Mouse (Mus musculus) layer of hippocampus, postnatal 10 days (tissue): Measurements from ENCODE around the gene Hist1h4i. TPM values are rescaled to one million over a fixed set of nuclear protein-coding genes. Genes with fewer than 3 reads are reported as not detected.
A peak's percentile ranks its signal among the peaks of the same experiment; 100 is the strongest.
"Not testable (repeated sequence)": the region's sequence is repeated elsewhere in the genome, so short reads cannot be mapped to it uniquely, and the experiment has no call there.

ENCODE experiments used
- DNase-seq, 2 experiments: peaks; one replicate each; pipeline ENCODE4 v3.0.0; 2021; ENCODE audit warnings: low spot score in 2 of 2
- long read RNA-seq: library from polyadenylated mRNA; stranded (forward); transcript quantifications from one replicate; pipeline ENCODE4 v2.0.0, GENCODE M21; 2023
- total RNA-seq, 2 experiments: library from RNA; stranded (reverse); gene quantifications; 2 replicates each; pipeline ENCODE4 v1.2.3; 2021

Hist1h4i gene
- 10 to 100 TPM; 51.2 to 53.7 TPM for total RNA-seq
- long read RNA-seq, result 0 reads

- peak; percentile 95 to 97 for DNase-seq
Measured at GRCm38 (mm10) chr13:22041142-22041536, at the start of gene Hist1h4i. TSS of gene Hist1h4i (minus strand) at chr13:22041362.

- not testable (repeated sequence) for DNase-seq
Measured at GRCm38 (mm10) chr13:22084140-22084539, 43.0 kb upstream of the Hist1h4i start, which contains the start of gene Vmn1r188. TSS of gene Vmn1r188 (plus strand) at chr13:22084440.

GRCm38 (mm10) chr13:22063468-22063867 lies 22.3 kb upstream of the Hist1h4i start:
- no peak for DNase-seq

- no peak for DNase-seq
Measured at GRCm38 (mm10) chr13:22061422-22061821, 20.3 kb upstream of the Hist1h4i start.

- no peak for DNase-seq
Measured at GRCm38 (mm10) chr13:22053754-22054153, 12.6 kb upstream of the Hist1h4i start.

- DNase-seq, result no peak
Measured at GRCm38 (mm10) chr13:22051523-22051859, 10.3 kb upstream of the Hist1h4i start.

- peak; percentile 86 to 91 for DNase-seq
Measured at GRCm38 (mm10) chr13:22050591-22051522, 9.7 kb upstream of the Hist1h4i start.

- DNase-seq, result peak; percentile 20 to 40
Measured at GRCm38 (mm10) chr13:22049737-22050440, 8.7 kb upstream of the Hist1h4i start.

GRCm38 (mm10) chr13:22049041-22049440 lies 7.9 kb upstream of the Hist1h4i start:
- no peak for DNase-seq

GRCm38 (mm10) chr13:22045311-22045710 lies 4.1 kb upstream of the Hist1h4i start:
- DNase-seq, result no peak

GRCm38 (mm10) chr13:22044432-22045155 lies 3.4 kb upstream of the Hist1h4i start:
- DNase-seq, result no peak

- DNase-seq, result no peak
Measured at GRCm38 (mm10) chr13:22043503-22044431, 2.6 kb upstream of the Hist1h4i start.

GRCm38 (mm10) chr13:22042568-22043502 lies 1.7 kb upstream of the Hist1h4i start, which contains the start of the genes Hist1h2ag and Hist1h2bj:
TSS of gene Hist1h2ag (minus strand) at chr13:22042944.
TSS of gene Hist1h2bj (plus strand) at chr13:22043214.
- peak; percentile 82 to 84 for DNase-seq

GRCm38 (mm10) chr13:22041651-22042567 lies 747 bp upstream of the Hist1h4i start:
- DNase-seq, result no peak

- no peak for DNase-seq
Measured at GRCm38 (mm10) chr13:22040464-22041141, 559 bp downstream of the Hist1h4i start.

- no peak for DNase-seq
Measured at GRCm38 (mm10) chr13:22039951-22040463, 1.2 kb downstream of the Hist1h4i start.

GRCm38 (mm10) chr13:22039364-22039763 lies 1.8 kb downstream of the Hist1h4i start:
- no peak for DNase-seq
